Mouse (Mus musculus): ENCODE measurements at regions not wholly inside any gene's neighbourhood (a gene's known extent, or its start where the extent isn't known, plus 50 kb on each side); places are given as distances from the start of the nearest gene placed in this dataset.

GRCm38 (mm10) chr7:94798101-94798500 lies 1372.9 kb upstream of the Tenm4 start:
- no peak for DNase-seq

- DNase-seq, result no peak
Observed at GRCm38 (mm10) chr7:94841197-94841596, 1329.8 kb upstream of the Tenm4 start.

GRCm38 (mm10) chr7:94851360-94851759 lies 1319.7 kb upstream of the Tenm4 start:
- peak; percentile 2 for DNase-seq

GRCm38 (mm10) chr7:94856636-94857035 lies 1314.4 kb upstream of the Tenm4 start:
- DNase-seq, result no peak

GRCm38 (mm10) chr7:94890711-94891430 lies 1280.2 kb upstream of the Tenm4 start:
- no peak for DNase-seq

GRCm38 (mm10) chr7:94898088-94898487 lies 1273.0 kb upstream of the Tenm4 start:
- no peak for DNase-seq

- DNase-seq, result no peak
Observed at GRCm38 (mm10) chr7:94926547-94927123, 1244.4 kb upstream of the Tenm4 start.

GRCm38 (mm10) chr7:94963758-94964299 lies 1207.2 kb upstream of the Tenm4 start:
- no peak for DNase-seq

GRCm38 (mm10) chr7:94967601-94968000 lies 1203.4 kb upstream of the Tenm4 start:
- DNase-seq, result no peak

GRCm38 (mm10) chr7:94975037-94975775 lies 1195.8 kb upstream of the Tenm4 start:
- DNase-seq, result no peak

- no peak for DNase-seq
Observed at GRCm38 (mm10) chr7:94996258-94996657, 1174.8 kb upstream of the Tenm4 start.

- DNase-seq, result no peak
Observed at GRCm38 (mm10) chr7:95004161-95004560, 1166.9 kb upstream of the Tenm4 start.

GRCm38 (mm10) chr7:95005403-95005802 lies 1165.6 kb upstream of the Tenm4 start:
- no peak for DNase-seq

- DNase-seq, result no peak
Observed at GRCm38 (mm10) chr7:95008896-95009430, 1162.1 kb upstream of the Tenm4 start.

GRCm38 (mm10) chr7:95020285-95020684 lies 1150.8 kb upstream of the Tenm4 start:
- DNase-seq, result no peak

- DNase-seq, result no peak
Observed at GRCm38 (mm10) chr7:95027915-95028810, 1142.9 kb upstream of the Tenm4 start.
